Mouse (Mus musculus) lung, postnatal 0 days (tissue): ENCODE measurements around the gene Mylpf.

Experiments used
- CTCF ChIP-seq: IDR thresholded peaks from 2 replicates; pipeline ENCODE4 v1.5.1; 2016; ENCODE audit warnings: antibody characterized with exemption, mild to moderate bottlenecking
- EP300 ChIP-seq: IDR thresholded peaks from 2 replicates; pipeline ENCODE4 v1.6.1; 2016; ENCODE audit warnings: antibody characterized with exemption, mild to moderate bottlenecking, control low read depth

DNA sequence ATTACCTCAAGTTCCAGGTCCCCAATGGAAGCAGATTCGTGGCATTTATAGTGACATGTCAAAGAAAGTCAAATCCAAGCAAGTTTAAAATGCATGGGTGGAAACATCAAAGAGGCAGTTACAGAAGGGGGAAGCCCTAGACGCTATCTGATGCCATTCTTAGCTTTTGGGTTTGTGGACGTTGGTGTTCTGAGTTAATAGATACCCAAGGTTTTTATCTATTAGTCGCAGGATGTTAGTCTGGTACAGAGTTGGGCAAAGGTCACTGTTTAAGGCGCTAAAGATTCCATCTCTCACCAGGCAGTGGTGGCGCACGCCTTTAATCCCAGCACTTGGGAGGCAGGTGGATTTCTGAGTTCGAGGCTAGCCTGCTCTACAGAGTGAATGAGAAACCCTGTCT lies 25.3 kb upstream of the Mylpf start:
- TF ChIP-seq CTCF = no peak
- no peak for TF ChIP-seq EP300
